Comparison of ENCODE assay signal across 9 mouse cellular contexts in the genomic region with DNA sequence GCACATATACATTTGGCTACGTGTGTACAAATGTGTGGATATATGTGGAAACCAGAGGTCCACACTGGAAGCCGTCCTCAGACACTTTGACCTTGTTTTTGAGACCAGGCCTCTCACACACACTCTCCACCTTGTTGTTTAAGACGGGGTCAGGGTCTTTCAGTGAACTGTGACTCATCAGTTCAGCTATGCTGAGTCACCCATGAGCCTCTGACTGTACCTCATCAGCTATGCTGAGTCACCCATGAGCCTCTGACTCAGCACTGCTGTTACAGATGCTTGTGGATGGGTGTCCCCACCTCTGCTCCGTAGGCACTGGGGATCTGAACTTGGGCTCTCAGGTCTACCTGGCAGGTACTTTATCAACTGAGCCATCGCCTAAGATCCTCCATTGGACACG.
DNase-seq lines count a peak whose midpoint lies in the region; ATAC-seq lines count a peak whose summit lies in the region.
"Had no signal": no experiment of that assay in that cellular context is flagged by ENCODE, and none has a peak within 500 bp of the region (broad histone marks: within the 10 kb centered on the region; RNA-seq: fewer than 3 reads in every experiment).

No protein-coding gene starts in this region.

- ATAC-seq in megakaryocyte, adult 5-6 weeks (ENCODE audit: poor library complexity, severe bottlenecking): no peak
- no peak for ATAC-seq in hindbrain, embryonic 14.5 days (ENCODE audit: low FRiP score)
- ATAC-seq in forebrain, embryonic 15.5 days (replicated peaks): no peak

- H3K4me2 ChIP-seq in hindbrain, embryonic 14.5 days (replicated peaks): no peak overlapping the region
- no peak overlapping the region for H3K4me2 ChIP-seq in forebrain, embryonic 15.5 days (replicated peaks)

- H3K36me3 ChIP-seq in megakaryocyte, embryonic 14.5 days (replicated peaks; ENCODE audit: low read length): peaks cover 7% of the 10 kb centered on the region
- H3K36me3 ChIP-seq in hindbrain, embryonic 14.5 days (replicated peaks; ENCODE audit: control insufficient read depth, insufficient read depth): no peaks in the 10 kb centered on the region
- no peaks in the 10 kb centered on the region for H3K36me3 ChIP-seq in forebrain, embryonic 15.5 days

- 90% methylated on average over 6 of the region's 6 CpGs for WGBS in hindbrain, embryonic 14.5 days
- 92% methylated on average over 6 of the region's 6 CpGs for WGBS in forebrain, embryonic 15.5 days

- H3K4me3 ChIP-seq in megakaryocyte, embryonic 14.5 days (replicated peaks): peak overlapping the region; percentile 62
- no peak overlapping the region for H3K4me3 ChIP-seq in hindbrain, embryonic 14.5 days (replicated peaks; ENCODE audit: low read length)
- H3K4me3 ChIP-seq in forebrain, embryonic 15.5 days: no peak overlapping the region
- H3K4me3 ChIP-seq: myocyte had no signal

- H3K4me1 ChIP-seq in megakaryocyte, embryonic 14.5 days: peaks cover 48% of the 10 kb centered on the region
- no peaks in the 10 kb centered on the region for H3K4me1 ChIP-seq in hindbrain, embryonic 14.5 days (replicated peaks; ENCODE audit: control insufficient read depth, insufficient read depth, low read length)
- peaks cover 4% of the 10 kb centered on the region; the same call in 1 of the 2 replicates for H3K4me1 ChIP-seq in forebrain, embryonic 15.5 days

- H3K9ac ChIP-seq in hindbrain, embryonic 14.5 days: no peak overlapping the region
- no peak overlapping the region for H3K9ac ChIP-seq in forebrain, embryonic 15.5 days (replicated peaks)

- no peaks in the 10 kb centered on the region for H3K9me3 ChIP-seq in megakaryocyte, embryonic 14.5 days
- no peaks in the 10 kb centered on the region for H3K9me3 ChIP-seq in hindbrain, embryonic 14.5 days (ENCODE audit: control insufficient read depth, low read length)
- no peaks in the 10 kb centered on the region for H3K9me3 ChIP-seq in forebrain, embryonic 15.5 days

- DNase-seq in R1 (ENCODE audit: low read depth, low spot score): peak; percentile 82
- DNase-seq in embryo, embryonic 11 days: peak; percentile 21
- peak; percentile 72 to 84 for DNase-seq in spleen, postnatal 10 days (ENCODE audit: low spot score in 2 of 2)
- DNase-seq in hindbrain, embryonic 14.5 days (ENCODE audit: low spot score): no peak
- DNase-seq: gastrocnemius, postnatal 14 days had no signal

- H3K27ac ChIP-seq in hindbrain, embryonic 14.5 days: no peak overlapping the region
- no peak overlapping the region for H3K27ac ChIP-seq in forebrain, embryonic 15.5 days (replicated peaks)

- peaks cover 16% of the 10 kb centered on the region for H3K27me3 ChIP-seq in megakaryocyte, embryonic 14.5 days (replicated peaks)
- H3K27me3 ChIP-seq in hindbrain, embryonic 14.5 days (ENCODE audit: control insufficient read depth, insufficient read depth, low read length): no peaks in the 10 kb centered on the region
- H3K27me3 ChIP-seq in forebrain, embryonic 15.5 days: no peaks in the 10 kb centered on the region
